Mouse (Mus musculus): ENCODE data around the gene 1700025B11Rik. TPM values are rescaled to one million over a fixed set of nuclear protein-coding genes. Genes with fewer than 3 reads are reported as not detected.
"Not testable (repeated sequence)": the region's sequence is repeated elsewhere in the genome, so short reads cannot be mapped to it uniquely, and the experiment has no call there.

The 1700025B11Rik gene
- polyA plus RNA-seq, 1 experiment: not detected

GRCm38 (mm10) chr15:77588981-77589380, 27.3 kb upstream of the 1700025B11Rik start:
- TF ChIP-seq CTCF (IDR thresholded peaks at IDR 0.05; ENCODE audit: borderline replicate concordance, control insufficient read depth, extremely low read depth, insufficient read depth, low read length, poor library complexity): no peak
- no peak for TF ChIP-seq POLR2A (IDR thresholded peaks at IDR 0.05; ENCODE audit: control insufficient read depth, extremely low read depth, insufficient read depth, low read length, poor library complexity)
- no peak overlapping the region for H3K27ac ChIP-seq (ENCODE audit: control insufficient read depth, insufficient read depth, low read length)
- H3K4me1 ChIP-seq (replicated peaks; ENCODE audit: control insufficient read depth, insufficient read depth, low read length): no peaks in the 10 kb centered on the region
- no peak for DNase-seq
- no peaks in the 10 kb centered on the region for H3K27me3 ChIP-seq (ENCODE audit: control insufficient read depth, insufficient read depth, low read length)
- H3K36me3 ChIP-seq (ENCODE audit: control insufficient read depth, insufficient read depth, low read length): no peaks in the 10 kb centered on the region
- H3K4me3 ChIP-seq (ENCODE audit: control insufficient read depth, insufficient read depth, low read length): no peak overlapping the region

- Histone ChIP-seq H3K36me3 (ENCODE audit: control insufficient read depth, insufficient read depth, low read length) (no peaks in the 10 kb centered on the region), H3K27me3 (ENCODE audit: control insufficient read depth, insufficient read depth, low read length) (no peaks in the 10 kb centered on the region), H3K4me1 (replicated peaks; ENCODE audit: control insufficient read depth, insufficient read depth, low read length) (no peaks in the 10 kb centered on the region), H3K27ac (ENCODE audit: control insufficient read depth, insufficient read depth, low read length) (no peak overlapping the region), H3K4me3 (ENCODE audit: control insufficient read depth, insufficient read depth, low read length) (no peak overlapping the region)
- no peak for TF ChIP-seq POLR2A (IDR thresholded peaks at IDR 0.05; ENCODE audit: control insufficient read depth, extremely low read depth, insufficient read depth, low read length, poor library complexity)
- no peak for TF ChIP-seq CTCF (IDR thresholded peaks at IDR 0.05; ENCODE audit: borderline replicate concordance, control insufficient read depth, extremely low read depth, insufficient read depth, low read length, poor library complexity)
- DNase-seq: no peak
Observed at GRCm38 (mm10) chr15:77587026-77587425, 25.3 kb upstream of the 1700025B11Rik start.

- TF ChIP-seq POLR2A (IDR thresholded peaks at IDR 0.05; ENCODE audit: control insufficient read depth, extremely low read depth, insufficient read depth, low read length, poor library complexity) (no peak), CTCF (IDR thresholded peaks at IDR 0.05; ENCODE audit: borderline replicate concordance, control insufficient read depth, extremely low read depth, insufficient read depth, low read length, poor library complexity) (no peak)
- Histone ChIP-seq H3K27ac (ENCODE audit: control insufficient read depth, insufficient read depth, low read length) (no peak overlapping the region), H3K4me3 (ENCODE audit: control insufficient read depth, insufficient read depth, low read length) (no peak overlapping the region), H3K27me3 (ENCODE audit: control insufficient read depth, insufficient read depth, low read length) (no peaks in the 10 kb centered on the region), H3K36me3 (ENCODE audit: control insufficient read depth, insufficient read depth, low read length) (no peaks in the 10 kb centered on the region), H3K4me1 (replicated peaks; ENCODE audit: control insufficient read depth, insufficient read depth, low read length) (no peaks in the 10 kb centered on the region)
- DNase-seq: no peak
- WGBS: 42% methylated on average over 1 of the region's 1 CpGs
Observed at GRCm38 (mm10) chr15:77581681-77582080, 20.0 kb upstream of the 1700025B11Rik start.

- Histone ChIP-seq H3K4me1 (replicated peaks; ENCODE audit: control insufficient read depth, insufficient read depth, low read length) (no peaks in the 10 kb centered on the region), H3K36me3 (ENCODE audit: control insufficient read depth, insufficient read depth, low read length) (no peaks in the 10 kb centered on the region), H3K27ac (ENCODE audit: control insufficient read depth, insufficient read depth, low read length) (no peak overlapping the region), H3K4me3 (ENCODE audit: control insufficient read depth, insufficient read depth, low read length) (no peak overlapping the region), H3K27me3 (ENCODE audit: control insufficient read depth, insufficient read depth, low read length) (no peaks in the 10 kb centered on the region)
- TF ChIP-seq POLR2A (IDR thresholded peaks at IDR 0.05; ENCODE audit: control insufficient read depth, extremely low read depth, insufficient read depth, low read length, poor library complexity) (no peak), CTCF (IDR thresholded peaks at IDR 0.05; ENCODE audit: borderline replicate concordance, control insufficient read depth, extremely low read depth, insufficient read depth, low read length, poor library complexity) (no peak)
- 93% methylated on average over 4 of the region's 4 CpGs for WGBS
- no peak for DNase-seq
Observed at GRCm38 (mm10) chr15:77579311-77579710, 17.6 kb upstream of the 1700025B11Rik start.

GRCm38 (mm10) chr15:77578801-77579200, 17.1 kb upstream of the 1700025B11Rik start:
- Histone ChIP-seq H3K4me1 (replicated peaks; ENCODE audit: control insufficient read depth, insufficient read depth, low read length) (no peaks in the 10 kb centered on the region), H3K27me3 (ENCODE audit: control insufficient read depth, insufficient read depth, low read length) (no peaks in the 10 kb centered on the region), H3K27ac (ENCODE audit: control insufficient read depth, insufficient read depth, low read length) (no peak overlapping the region), H3K4me3 (ENCODE audit: control insufficient read depth, insufficient read depth, low read length) (no peak overlapping the region), H3K36me3 (ENCODE audit: control insufficient read depth, insufficient read depth, low read length) (no peaks in the 10 kb centered on the region)
- no peak for TF ChIP-seq CTCF (IDR thresholded peaks at IDR 0.05; ENCODE audit: borderline replicate concordance, control insufficient read depth, extremely low read depth, insufficient read depth, low read length, poor library complexity)
- no peak for TF ChIP-seq POLR2A (IDR thresholded peaks at IDR 0.05; ENCODE audit: control insufficient read depth, extremely low read depth, insufficient read depth, low read length, poor library complexity)
- DNase-seq: no peak
- WGBS: 100% methylated on average over 2 of the region's 2 CpGs

- H3K36me3 ChIP-seq (ENCODE audit: control insufficient read depth, insufficient read depth, low read length): no peaks in the 10 kb centered on the region
- H3K27me3 ChIP-seq (ENCODE audit: control insufficient read depth, insufficient read depth, low read length): no peaks in the 10 kb centered on the region
- no peak overlapping the region for H3K4me3 ChIP-seq (ENCODE audit: control insufficient read depth, insufficient read depth, low read length)
- DNase-seq: no peak
- H3K4me1 ChIP-seq (replicated peaks; ENCODE audit: control insufficient read depth, insufficient read depth, low read length): no peaks in the 10 kb centered on the region
- no peak overlapping the region for H3K27ac ChIP-seq (ENCODE audit: control insufficient read depth, insufficient read depth, low read length)
- TF ChIP-seq CTCF (IDR thresholded peaks at IDR 0.05; ENCODE audit: borderline replicate concordance, control insufficient read depth, extremely low read depth, insufficient read depth, low read length, poor library complexity): no peak
- TF ChIP-seq POLR2A (IDR thresholded peaks at IDR 0.05; ENCODE audit: control insufficient read depth, extremely low read depth, insufficient read depth, low read length, poor library complexity): no peak
Observed at GRCm38 (mm10) chr15:77563219-77563618, 1.5 kb upstream of the 1700025B11Rik start.

- not testable (repeated sequence) for DNase-seq; H3K36me3 ChIP-seq (ENCODE audit: control insufficient read depth, insufficient read depth, low read length); H3K27me3 ChIP-seq (ENCODE audit: control insufficient read depth, insufficient read depth, low read length); H3K4me3 ChIP-seq (ENCODE audit: control insufficient read depth, insufficient read depth, low read length); H3K4me1 ChIP-seq (replicated peaks; ENCODE audit: control insufficient read depth, insufficient read depth, low read length); H3K27ac ChIP-seq (ENCODE audit: control insufficient read depth, insufficient read depth, low read length)
- 51% methylated on average over 1 of the region's 1 CpGs for WGBS
Observed at GRCm38 (mm10) chr15:77539221-77539620, 22.5 kb downstream of the 1700025B11Rik start.
